Mouse (Mus musculus): ENCODE measurements around the gene Mutyh.

GRCm38 (mm10) chr4:116807197-116808129, at the start of gene Mutyh, which contains the start of gene Toe1:
- TF ChIP-seq POLR2A (IDR thresholded peaks at IDR 0.05; ENCODE audit: low read depth, low read length) (peak; percentile 90), CTCF (IDR thresholded peaks at IDR 0.05; ENCODE audit: borderline replicate concordance, insufficient read depth, low read length) (no peak)
